Mouse (Mus musculus): ENCODE measurements around the gene Hoxc10. TPM values are rescaled to one million over a fixed set of nuclear protein-coding genes. Genes with fewer than 3 reads are reported as not detected.

The Hoxc10 gene
- polyA plus RNA-seq, 1 experiment from 2014 or later, result not detected

DNA sequence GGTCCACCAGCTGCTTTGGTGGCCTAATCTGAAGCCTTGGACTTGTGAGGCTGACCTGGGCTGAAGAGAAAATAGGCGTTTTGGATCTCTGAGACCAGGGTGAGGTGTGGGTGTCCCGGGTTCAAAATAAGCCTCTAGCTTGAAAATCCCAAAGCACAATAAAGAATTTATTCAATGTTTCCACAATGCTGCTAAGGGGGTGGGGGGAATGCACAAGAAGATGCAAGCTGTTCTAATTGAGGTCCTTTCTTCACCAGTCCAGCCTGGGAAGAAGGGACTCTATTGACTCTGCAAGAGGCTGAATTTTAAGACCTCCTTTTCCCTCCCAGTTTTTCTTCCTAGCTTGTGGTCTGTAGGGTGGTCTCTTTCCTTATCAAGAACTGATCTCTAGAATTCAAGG lies 15.7 kb upstream of the Hoxc10 start:
- Histone ChIP-seq H3K9me3 (ENCODE audit: low read length) (no peaks in the 10 kb centered on the region), H3K27me3 (ENCODE audit: insufficient read depth, low read length) (peaks cover 98% of the 10 kb centered on the region), H3K4me3 (ENCODE audit: low read depth, low read length) (no peak overlapping the region), H3K4me2 (ENCODE audit: low read depth, low read length) (no peak overlapping the region), H3K9ac (replicated peaks) (no peak overlapping the region), H3K4me1 (ENCODE audit: insufficient read depth) (no peaks in the 10 kb centered on the region), H3K36me3 (replicated peaks; ENCODE audit: insufficient read depth, low read length) (no peaks in the 10 kb centered on the region), H3K27ac (ENCODE audit: low read depth) (no peak overlapping the region)
- ATAC-seq, result no peak
- no peak for DNase-seq
- no peak for TF ChIP-seq EP300 (IDR thresholded peaks at IDR 0.05; ENCODE audit: low read depth)
- no peak for TF ChIP-seq CTCF (IDR thresholded peaks at IDR 0.05; ENCODE audit: low read depth)
- 22% methylated on average over 2 of the region's 2 CpGs for WGBS (ENCODE audit: insufficient replicate concordance)

DNA sequence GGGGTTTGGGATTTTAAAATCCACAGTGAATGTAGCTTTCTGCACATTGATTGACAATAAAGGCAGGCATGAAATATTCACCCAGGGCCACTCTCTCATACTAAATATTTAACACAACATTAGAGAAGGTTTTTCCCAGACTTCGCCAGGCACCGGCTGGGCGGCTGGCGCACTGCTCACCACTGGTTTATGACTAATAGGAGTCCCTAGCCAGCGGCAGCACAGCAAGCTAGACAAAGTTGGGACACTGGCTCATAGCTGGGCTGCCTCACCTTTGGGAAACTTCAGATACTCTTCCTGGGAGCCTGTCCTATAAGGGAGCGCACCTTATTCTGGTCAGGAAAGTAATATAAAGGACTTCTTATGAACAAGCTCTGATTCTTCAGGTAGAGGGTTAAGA lies 13.0 kb upstream of the Hoxc10 start:
- H3K4me3 ChIP-seq (ENCODE audit: low read depth, low read length), result no peak overlapping the region
- H3K9me3 ChIP-seq (ENCODE audit: low read length), result no peaks in the 10 kb centered on the region
- peaks cover 98% of the 10 kb centered on the region for H3K27me3 ChIP-seq (ENCODE audit: insufficient read depth, low read length)
- TF ChIP-seq CTCF (IDR thresholded peaks at IDR 0.05; ENCODE audit: low read depth) (no peak), EP300 (IDR thresholded peaks at IDR 0.05; ENCODE audit: low read depth) (no peak)
- no peak overlapping the region for H3K9ac ChIP-seq (replicated peaks)
- no peak for ATAC-seq
- no peak for DNase-seq
- H3K36me3 ChIP-seq (replicated peaks; ENCODE audit: insufficient read depth, low read length), result no peaks in the 10 kb centered on the region
- WGBS (ENCODE audit: insufficient replicate concordance), result 7% methylated on average over 6 of the region's 6 CpGs
- H3K4me2 ChIP-seq (ENCODE audit: low read depth, low read length), result no peak overlapping the region
- H3K27ac ChIP-seq (ENCODE audit: low read depth), result no peak overlapping the region
- H3K4me1 ChIP-seq (ENCODE audit: insufficient read depth), result no peaks in the 10 kb centered on the region

DNA sequence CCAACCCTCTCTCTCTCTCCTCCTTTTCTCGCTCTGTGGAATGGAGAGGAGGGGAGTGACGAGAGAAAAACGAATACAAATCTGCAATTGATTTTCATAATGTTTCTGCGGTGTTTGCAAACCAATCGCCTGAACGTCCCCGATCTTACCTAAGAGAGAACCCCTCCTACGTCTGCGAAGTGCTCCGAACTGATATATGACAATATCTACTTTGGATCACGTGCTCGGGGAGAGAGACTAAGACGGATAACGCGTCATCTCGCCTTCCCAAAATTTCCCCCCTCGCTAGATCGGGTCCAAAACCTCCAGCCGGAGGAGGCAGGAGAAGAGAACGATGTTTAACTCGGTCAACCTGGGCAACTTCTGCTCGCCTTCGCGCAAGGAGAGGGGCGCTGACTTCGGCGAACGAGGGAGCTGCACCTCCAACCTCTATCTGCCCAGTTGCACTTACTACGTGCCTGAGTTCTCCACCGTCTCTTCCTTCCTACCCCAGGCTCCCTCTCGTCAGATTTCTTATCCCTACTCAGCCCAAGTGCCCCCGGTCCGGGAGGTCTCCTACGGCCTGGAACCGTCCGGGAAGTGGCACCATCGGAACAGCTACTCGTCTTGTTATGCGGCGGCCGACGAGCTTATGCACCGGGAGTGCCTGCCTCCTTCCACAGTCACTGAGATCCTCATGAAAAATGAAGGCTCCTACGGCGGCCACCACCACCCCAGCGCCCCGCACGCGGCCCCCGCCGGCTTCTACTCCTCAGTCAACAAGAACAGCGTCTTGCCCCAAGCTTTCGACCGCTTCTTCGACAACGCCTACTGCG lies 12.2 kb upstream of the Hoxc10 start, which contains the start of gene Hoxc11:
Gene Hoxc11 (plus strand): TSS at position 236 of the 815 bp plus-strand sequence.
- H3K4me1 ChIP-seq (ENCODE audit: insufficient read depth), result no peaks in the 10 kb centered on the region
- no peak for DNase-seq
- no peaks in the 10 kb centered on the region for H3K9me3 ChIP-seq (ENCODE audit: low read length)
- no peak within 1 kb of the TSS for H3K27ac ChIP-seq (ENCODE audit: low read depth)
- peaks cover 94% of the 10 kb centered on the region for H3K27me3 ChIP-seq (ENCODE audit: insufficient read depth, low read length)
- no peaks in the 10 kb centered on the region for H3K36me3 ChIP-seq (replicated peaks; ENCODE audit: insufficient read depth, low read length)
- no peak within 1 kb of the TSS for H3K4me3 ChIP-seq (ENCODE audit: low read depth, low read length)
- 1% methylated on average over 57 of the region's 57 CpGs for WGBS (ENCODE audit: insufficient replicate concordance)
- no peak for TF ChIP-seq CTCF (IDR thresholded peaks at IDR 0.05; ENCODE audit: low read depth)
- no peak for TF ChIP-seq EP300 (IDR thresholded peaks at IDR 0.05; ENCODE audit: low read depth)
- no peak for ATAC-seq
- H3K9ac ChIP-seq (replicated peaks), result no peak within 1 kb of the TSS
- no peak within 1 kb of the TSS for H3K4me2 ChIP-seq (ENCODE audit: low read depth, low read length)

DNA sequence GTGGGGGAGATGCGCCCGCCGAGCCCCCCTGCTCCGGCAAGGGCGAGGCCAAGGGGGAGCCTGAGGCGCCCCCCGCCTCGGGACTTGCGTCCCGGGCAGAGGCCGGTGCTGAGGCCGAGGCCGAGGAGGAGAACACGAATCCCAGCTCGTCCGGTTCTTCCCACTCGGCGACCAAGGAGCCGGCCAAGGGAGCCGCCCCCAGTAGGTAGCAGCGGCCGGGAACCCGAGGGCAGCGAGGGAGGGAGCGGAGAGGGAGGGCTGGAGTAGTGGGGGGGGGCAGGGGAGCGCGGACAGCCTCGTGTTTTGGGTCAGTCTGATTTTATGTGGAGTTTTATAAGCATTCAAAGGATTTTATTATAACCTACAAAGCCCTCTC lies 11.6 kb upstream of the Hoxc10 start:
- TF ChIP-seq CTCF (IDR thresholded peaks at IDR 0.05; ENCODE audit: low read depth) (no peak), EP300 (IDR thresholded peaks at IDR 0.05; ENCODE audit: low read depth) (no peak)
- DNase-seq (no peak), ATAC-seq (no peak)
- no peaks in the 10 kb centered on the region for H3K4me1 ChIP-seq (ENCODE audit: insufficient read depth)
- no peak overlapping the region for H3K9ac ChIP-seq (replicated peaks)
- no peak overlapping the region for H3K4me3 ChIP-seq (ENCODE audit: low read depth, low read length)
- peaks cover 94% of the 10 kb centered on the region for H3K27me3 ChIP-seq (ENCODE audit: insufficient read depth, low read length)
- no peak overlapping the region for H3K4me2 ChIP-seq (ENCODE audit: low read depth, low read length)
- under 1% methylated on average over 28 of the region's 28 CpGs for WGBS (ENCODE audit: insufficient replicate concordance)
- H3K27ac ChIP-seq (ENCODE audit: low read depth), result no peak overlapping the region
- no peaks in the 10 kb centered on the region for H3K36me3 ChIP-seq (replicated peaks; ENCODE audit: insufficient read depth, low read length)
- no peaks in the 10 kb centered on the region for H3K9me3 ChIP-seq (ENCODE audit: low read length)

GRCm38 (mm10) chr15:102955833-102956640 lies 10.6 kb upstream of the Hoxc10 start:
- no peaks in the 10 kb centered on the region for H3K9me3 ChIP-seq (ENCODE audit: low read length)
- TF ChIP-seq CTCF (IDR thresholded peaks at IDR 0.05; ENCODE audit: low read depth) (no peak), EP300 (IDR thresholded peaks at IDR 0.05; ENCODE audit: low read depth) (no peak)
- peaks cover 96% of the 10 kb centered on the region for H3K27me3 ChIP-seq (ENCODE audit: insufficient read depth, low read length)
- DNase-seq, result no peak
- H3K9ac ChIP-seq (replicated peaks), result no peak overlapping the region
- H3K4me3 ChIP-seq (ENCODE audit: low read depth, low read length), result no peak overlapping the region
- no peaks in the 10 kb centered on the region for H3K36me3 ChIP-seq (replicated peaks; ENCODE audit: insufficient read depth, low read length)
- no peak overlapping the region for H3K27ac ChIP-seq (ENCODE audit: low read depth)
- ATAC-seq, result no peak
- no peaks in the 10 kb centered on the region for H3K4me1 ChIP-seq (ENCODE audit: insufficient read depth)
- H3K4me2 ChIP-seq (ENCODE audit: low read depth, low read length), result no peak overlapping the region
- 2% methylated on average over 39 of the region's 40 CpGs for WGBS (ENCODE audit: insufficient replicate concordance)

DNA sequence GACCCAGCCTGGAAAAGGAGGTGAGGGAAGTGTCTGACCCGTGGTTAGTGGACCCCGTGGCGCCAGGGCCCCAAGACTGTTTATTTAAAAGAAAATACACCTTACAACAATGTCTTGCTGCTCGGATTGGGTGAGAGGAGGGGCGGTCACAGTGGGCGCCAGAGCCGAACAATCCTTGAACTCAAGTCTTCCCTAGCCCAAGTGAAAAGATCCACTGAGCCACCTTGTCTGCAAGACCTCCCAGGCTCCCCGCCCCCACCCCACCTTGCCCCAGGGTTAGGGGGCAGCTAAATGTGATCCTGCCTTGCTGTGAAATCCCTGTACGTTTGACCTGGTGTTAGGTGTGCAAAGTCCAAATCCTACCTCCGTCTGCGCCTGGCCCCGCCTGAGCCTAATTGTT lies 9.7 kb upstream of the Hoxc10 start:
- TF ChIP-seq CTCF (IDR thresholded peaks at IDR 0.05; ENCODE audit: low read depth) (no peak), EP300 (IDR thresholded peaks at IDR 0.05; ENCODE audit: low read depth) (no peak)
- 2% methylated on average over 12 of the region's 12 CpGs for WGBS (ENCODE audit: insufficient replicate concordance)
- H3K9ac ChIP-seq (replicated peaks), result no peak overlapping the region
- H3K27ac ChIP-seq (ENCODE audit: low read depth), result no peak overlapping the region
- ATAC-seq, result no peak
- H3K4me2 ChIP-seq (ENCODE audit: low read depth, low read length), result no peak overlapping the region
- H3K9me3 ChIP-seq (ENCODE audit: low read length), result no peaks in the 10 kb centered on the region
- H3K36me3 ChIP-seq (replicated peaks; ENCODE audit: insufficient read depth, low read length), result no peaks in the 10 kb centered on the region
- no peaks in the 10 kb centered on the region for H3K4me1 ChIP-seq (ENCODE audit: insufficient read depth)
- DNase-seq, result no peak
- H3K27me3 ChIP-seq (ENCODE audit: insufficient read depth, low read length), result peaks cover 94% of the 10 kb centered on the region
- H3K4me3 ChIP-seq (ENCODE audit: low read depth, low read length), result no peak overlapping the region

Data from liver, postnatal 0 days (tissue).